Mouse (Mus musculus): ENCODE measurements around the gene Mob3b.

DNA sequence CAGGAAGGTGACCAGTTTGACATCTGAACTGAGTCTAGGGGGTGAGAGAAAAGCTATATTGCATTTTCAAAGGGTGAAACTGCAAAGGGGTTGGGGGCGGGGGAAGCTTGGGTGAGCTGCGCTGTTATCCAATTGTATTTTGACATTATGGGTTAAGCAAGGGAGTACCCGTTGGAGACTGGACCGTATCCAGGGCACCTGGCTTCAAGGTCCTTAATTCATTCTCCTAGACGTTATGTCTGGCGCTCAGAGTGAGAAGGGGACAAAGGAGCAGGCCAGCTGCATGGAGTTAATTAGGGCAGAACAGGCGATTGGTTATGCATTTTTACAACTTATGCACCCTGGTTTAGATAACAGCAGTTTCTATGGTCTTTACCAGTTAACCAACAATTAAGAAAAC is 239.9 kb downstream of the Mob3b start:
- TF ChIP-seq CTCF (IDR thresholded peaks at IDR 0.05; ENCODE audit: control insufficient read depth, insufficient read depth, low read length) (no peak), POLR2A (IDR thresholded peaks at IDR 0.05; ENCODE audit: borderline replicate concordance, control insufficient read depth, low read depth, low read length) (no peak)
